Mouse (Mus musculus) liver, adult 2 months (tissue): ENCODE data around the gene Jade1.

Experiments used
- CTCF ChIP-seq: fragments of 200-500 bp; IDR thresholded peaks from 2 replicates; pipeline ENCODE4 v1.5.1; 2011; ENCODE audit warnings: low read depth, low read length, control low read depth
- POLR2A ChIP-seq: fragments of 200-500 bp; IDR thresholded peaks from 2 replicates; pipeline ENCODE4 v1.6.1; 2011; ENCODE audit warnings: low read length, control low read depth; ENCODE audit not compliant: insufficient read depth; ENCODE audit errors: extremely low read depth

GRCm38 (mm10) chr3:41599806-41600589, 44.5 kb downstream of the Jade1 start:
- TF ChIP-seq CTCF (peak; percentile 46), POLR2A (no peak)
